Mouse (Mus musculus) urinary bladder, postnatal 36 days (tissue): ENCODE measurements at regions not wholly inside any gene's neighbourhood (a gene's known extent, or its start where the extent isn't known, plus 50 kb on each side); places are given as distances from the start of the nearest gene placed in this dataset.

Source experiments
- DNase-seq, 2 experiments: peaks; one replicate each; pipeline ENCODE4 v3.0.0; 2022; ENCODE audit warnings: low spot score in 2 of 2, mixed read lengths in 1 of 2

DNA sequence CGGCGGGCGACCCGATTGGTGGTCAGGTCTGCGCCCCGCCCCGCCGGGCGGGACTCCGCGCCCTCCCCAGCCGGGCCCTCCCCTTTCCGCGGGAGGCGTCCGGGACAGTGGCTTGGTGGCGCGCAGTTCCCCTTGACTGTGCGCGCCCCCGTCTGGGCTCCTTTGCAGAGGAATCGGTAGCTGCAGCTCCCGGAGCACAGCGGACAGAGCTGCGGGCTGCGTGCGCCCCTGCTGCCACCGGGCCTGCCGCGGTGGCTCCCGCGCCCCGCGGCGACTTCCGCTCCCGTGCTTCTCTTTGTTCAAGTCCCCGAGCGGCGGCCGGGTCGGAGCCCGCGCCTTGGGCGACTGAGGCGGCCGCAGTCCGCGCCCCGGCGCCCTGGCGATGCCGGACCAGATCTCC lies 566.6 kb upstream of the Gm21863 start:
- DNase-seq = peak; percentile 15 to 40
